Mouse (Mus musculus) myocyte (in vitro differentiated cells): ENCODE measurements around the gene Prkcg.

Experiments used
- CEBPB ChIP-seq: IDR thresholded peaks from 2 replicates; pipeline ENCODE4 v1.6.1; 2011; ENCODE audit warnings: mild to moderate bottlenecking, moderate library complexity; ENCODE audit not compliant: poor library complexity, insufficient read depth, severe bottlenecking
- MAX ChIP-seq: IDR thresholded peaks from one replicate; pipeline ENCODE4 v1.6.1; 2011; ENCODE audit warnings: low read depth, mild to moderate bottlenecking, control low read depth
- POLR2A ChIP-seq: IDR thresholded peaks from one replicate; pipeline ENCODE4 v1.6.1; 2011; ENCODE audit warnings: low read depth, mild to moderate bottlenecking, control low read depth, moderate library complexity; ENCODE audit not compliant: insufficient read length
- TCF3 ChIP-seq: IDR thresholded peaks from one replicate; pipeline ENCODE4 v1.6.1; 2011; ENCODE audit warnings: low read depth, control low read depth; ENCODE audit not compliant: insufficient read length

DNA sequence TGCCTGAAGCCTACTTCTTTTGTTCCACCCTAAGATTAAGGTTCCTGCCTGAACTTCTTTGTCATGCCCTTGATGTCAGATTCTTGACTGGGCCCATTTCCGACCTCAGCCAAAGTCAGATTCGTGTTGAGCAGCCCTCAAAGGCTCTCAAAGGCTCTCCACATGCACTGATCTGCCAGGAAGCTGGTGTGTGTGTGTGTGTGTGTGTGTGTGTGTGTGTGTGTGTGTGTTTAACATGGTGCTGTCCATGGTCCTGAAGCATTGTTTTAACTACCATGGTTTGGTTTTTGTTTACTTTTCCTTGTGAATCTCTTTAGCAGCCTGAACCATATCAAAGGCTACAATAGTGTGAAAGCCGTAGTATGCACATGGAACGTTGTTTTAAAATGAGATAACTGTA, 39.0 kb downstream of the Prkcg start:
- no peak for TF ChIP-seq MAX
- no peak for TF ChIP-seq POLR2A
- no peak for TF ChIP-seq CEBPB
- TF ChIP-seq TCF3 = no peak
